In the genomic region with DNA sequence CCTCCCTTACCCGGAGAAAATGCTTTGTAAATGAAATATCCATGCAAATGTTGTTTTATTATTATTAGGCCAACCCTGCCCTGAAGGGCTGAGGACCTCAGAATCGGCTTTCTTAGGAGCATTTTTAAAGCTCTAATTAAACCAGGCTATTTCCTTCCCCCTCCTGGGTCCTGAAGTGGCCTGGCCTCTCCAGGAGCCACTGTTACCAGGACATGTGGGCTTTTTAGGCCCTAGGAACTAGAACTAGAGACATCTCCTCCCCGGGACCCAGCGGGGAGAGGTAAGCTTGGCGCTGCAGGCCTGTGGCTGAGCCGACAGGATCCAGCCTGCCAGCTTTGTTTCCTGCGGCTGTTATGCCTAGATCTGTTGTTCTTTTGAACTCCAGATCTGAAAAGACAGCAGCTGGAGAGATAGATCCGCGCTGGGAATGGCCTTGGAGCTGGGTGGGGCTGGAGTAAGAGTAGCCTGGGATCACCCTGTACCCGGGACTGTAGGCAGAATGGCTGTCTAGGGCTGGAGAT, we compare ENCODE assay signal across 9 mouse cellular contexts. TPM values are rescaled to one million over a fixed set of nuclear protein-coding genes. Genes with fewer than 3 reads are reported as not detected.
A peak's percentile ranks its signal among the peaks of the same experiment; 100 is the strongest.
DNase-seq lines count a peak whose midpoint lies in the region; ATAC-seq lines count a peak whose summit lies in the region.
"Had no signal": no experiment of that assay in that cellular context is flagged by ENCODE, and none has a peak within 500 bp of the region (broad histone marks: within the 10 kb centered on the region; RNA-seq: fewer than 3 reads in every experiment).

No protein-coding gene starts in this region.

- peaks cover 14% of the 10 kb centered on the region; the same call in 1 of the 2 replicates for H3K27me3 ChIP-seq in heart, embryonic 12.5 days (replicated peaks)
- H3K27me3 ChIP-seq in hindbrain, embryonic 12.5 days = peaks cover 19% of the 10 kb centered on the region
- H3K27me3 ChIP-seq: CH12.LX had no signal

- WGBS in heart, embryonic 12.5 days = 9% methylated on average over 10 of the region's 10 CpGs
- 2% methylated on average over 10 of the region's 10 CpGs for WGBS in hindbrain, embryonic 12.5 days

- H3K9me3 ChIP-seq in heart, embryonic 12.5 days (replicated peaks) = peaks cover 3% of the 10 kb centered on the region
- H3K9me3 ChIP-seq in hindbrain, embryonic 12.5 days (replicated peaks) = no peaks in the 10 kb centered on the region

- H3K36me3 ChIP-seq in heart, embryonic 12.5 days = peaks cover 9% of the 10 kb centered on the region; the same call in 1 of the 2 replicates
- peaks cover 7% of the 10 kb centered on the region; the same call in 1 of the 2 replicates for H3K36me3 ChIP-seq in hindbrain, embryonic 12.5 days

- H3K9ac ChIP-seq in heart, embryonic 12.5 days = 0 out of 2 replicates have a peak overlapping the region, but pooled peaks have one; percentile 1
- H3K9ac ChIP-seq in hindbrain, embryonic 12.5 days = peak overlapping the region; percentile 3; the same call in 1 of the 2 replicates

- H3K4me3 ChIP-seq in heart, embryonic 12.5 days = no peak overlapping the region
- no peak overlapping the region for H3K4me3 ChIP-seq in hindbrain, embryonic 12.5 days

- DNase-seq in heart, adult 8-10 months (ENCODE audit: low spot score) = no peak
- peak; percentile 98 for DNase-seq in ZHBTc4 (ENCODE audit: low read depth, low spot score)
- peak; percentile 69 for DNase-seq in neural tube, embryonic 10.5 days (ENCODE audit: extremely low spot score, low spot score)
- no peak for DNase-seq in frontal cortex, adult 2 months (ENCODE audit: extremely low spot score in 1 of 2, low spot score in 1 of 2)
- no peak for DNase-seq in urinary bladder, postnatal 10 days (ENCODE audit: low spot score)
- no peak for DNase-seq in frontal cortex, postnatal 25 days (ENCODE audit: low spot score in 2 of 2)

- H3K27ac ChIP-seq in heart, embryonic 12.5 days (ENCODE audit: poor library complexity, severe bottlenecking) = no peak overlapping the region
- H3K27ac ChIP-seq in hindbrain, embryonic 12.5 days = peak overlapping the region; percentile 60

- no peak; the same call in 1 of the 2 replicates for ATAC-seq in heart, embryonic 12.5 days (ENCODE audit: insufficient number of reproducible peaks, low FRiP score)
- ATAC-seq in hindbrain, embryonic 12.5 days (ENCODE audit: low FRiP score) = peak; percentile 62

- peak overlapping the region; percentile 13 for H3K4me2 ChIP-seq in heart, embryonic 12.5 days
- H3K4me2 ChIP-seq in hindbrain, embryonic 12.5 days (replicated peaks) = peak overlapping the region; percentile 25; the same call in 1 of the 2 replicates

- peaks cover 19% of the 10 kb centered on the region for H3K4me1 ChIP-seq in heart, embryonic 12.5 days (replicated peaks)
- H3K4me1 ChIP-seq in hindbrain, embryonic 12.5 days = peaks cover 27% of the 10 kb centered on the region

RNA-seq across cellular contexts. Expression of a gene that starts 0.5 kb away (rescaled TPM):
- not detected in 2 replicates for polyA plus RNA-seq in heart, embryonic 12.5 days (2016; fragmentation: Nextera tagmentation; extraction: Ambion mirVana)
- not detected for total RNA-seq in heart, adult 8-10 months (2022)
- polyA plus RNA-seq in hindbrain, embryonic 12.5 days (2016; fragmentation: Nextera tagmentation; extraction: Ambion mirVana) = 0.15 and 0.31 TPM in 2 replicates
- polyA plus RNA-seq in frontal cortex, adult 2 months (2012; rRNA removed) = 0.22 TPM in 1 of 2 replicates, not detected in the other

RNA-seq across cellular contexts. Expression of a gene that starts 26.1 kb away (rescaled TPM):
- 19.0 and 20.7 TPM in 2 replicates for polyA plus RNA-seq in heart, embryonic 12.5 days (2016; fragmentation: Nextera tagmentation; extraction: Ambion mirVana)
- total RNA-seq in heart, adult 8-10 months (2022) = 1 to 10 TPM; 5.9 to 8.4 (median 6.8) TPM
- polyA plus RNA-seq in hindbrain, embryonic 12.5 days (2016; fragmentation: Nextera tagmentation; extraction: Ambion mirVana) = 23.8 and 25.9 TPM in 2 replicates
- 12.9 and 16.4 TPM in 2 replicates for polyA plus RNA-seq in frontal cortex, adult 2 months (2012; rRNA removed)

RNA-seq across cellular contexts. Expression of a gene that starts 26.4 kb away (rescaled TPM):
- 53.0 and 53.3 TPM in 2 replicates for polyA plus RNA-seq in heart, embryonic 12.5 days (2016; fragmentation: Nextera tagmentation; extraction: Ambion mirVana)
- total RNA-seq in heart, adult 8-10 months (2022) = 10 to 100 TPM; 15.0 to 16.7 (median 15.8) TPM
- polyA plus RNA-seq in hindbrain, embryonic 12.5 days (2016; fragmentation: Nextera tagmentation; extraction: Ambion mirVana) = 49.9 and 50.4 TPM in 2 replicates
- 27.9 and 28.8 TPM in 2 replicates for polyA plus RNA-seq in frontal cortex, adult 2 months (2012; rRNA removed)

RNA-seq across cellular contexts. Expression of a gene that starts 41.4 kb away (rescaled TPM):
- polyA plus RNA-seq in heart, embryonic 12.5 days (2016; fragmentation: Nextera tagmentation; extraction: Ambion mirVana) = 23.2 and 24.3 TPM in 2 replicates
- 10 to 100 TPM in 3 of 4 experiments, 1 to 10 TPM in 1; 9.7 to 16.5 (median 14.7) TPM for total RNA-seq in heart, adult 8-10 months (2022)
- polyA plus RNA-seq in hindbrain, embryonic 12.5 days (2016; fragmentation: Nextera tagmentation; extraction: Ambion mirVana) = 98.7 and 106 TPM in 2 replicates
- 27.6 and 27.9 TPM in 2 replicates for polyA plus RNA-seq in frontal cortex, adult 2 months (2012; rRNA removed)

Comparison
In these comparisons a context has a peak if more than half of its experiments do, and no peak if none do; other contexts are left out.
1. DNase-seq: peak in ZHBTc4 (single experiment) and neural tube, embryonic 10.5 days (single experiment); none in heart, adult 8-10 months (single experiment), frontal cortex, adult 2 months (0 of 2), urinary bladder, postnatal 10 days (single experiment) and frontal cortex, postnatal 25 days (0 of 2).